8 mouse cellular contexts compared by ENCODE assay signal in the genomic region with DNA sequence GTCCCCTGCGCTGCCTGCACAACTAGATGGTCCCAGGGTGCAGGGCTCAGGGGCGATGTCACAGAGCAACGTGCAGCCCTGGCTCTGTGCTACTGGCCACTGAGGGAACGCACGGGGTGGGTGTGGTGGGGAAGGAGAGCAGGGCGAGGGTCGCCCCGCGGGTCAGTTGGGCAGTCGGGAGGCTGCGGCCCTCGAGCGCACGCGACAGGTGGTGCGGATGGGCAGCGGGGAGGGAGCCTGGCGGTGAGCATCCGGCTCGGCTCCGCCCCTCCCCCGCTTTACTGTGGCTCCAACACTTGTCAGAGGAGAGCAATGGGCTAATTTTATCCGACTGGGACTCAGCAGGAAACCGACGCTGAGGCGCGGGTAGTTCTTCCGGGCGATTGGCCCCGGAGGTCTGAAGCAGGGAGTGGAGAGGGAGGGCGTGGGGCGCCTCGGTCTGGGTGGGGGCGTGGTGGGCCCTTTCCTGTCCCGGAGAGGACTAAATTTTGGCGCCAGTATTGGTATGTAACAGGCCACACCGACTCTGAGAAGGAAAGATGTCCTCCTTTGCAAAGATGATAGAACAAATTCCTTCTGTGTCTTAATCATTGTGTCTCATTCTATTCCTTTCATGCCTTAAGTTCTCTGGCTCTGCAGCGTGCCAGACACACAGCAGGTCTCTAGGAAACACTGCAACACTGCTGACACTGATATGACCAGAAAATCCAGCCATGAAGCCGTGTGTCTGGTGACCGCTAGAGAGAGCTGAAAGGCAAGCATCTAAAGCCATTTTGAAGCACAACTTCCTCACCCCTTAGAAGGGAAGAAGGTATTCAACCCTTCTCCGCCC.
DNase-seq lines count a peak whose midpoint lies in the region; ATAC-seq and TF ChIP-seq lines count a peak whose summit lies in the region.

No protein-coding gene starts in this region.

- TF ChIP-seq CTCF in midbrain, postnatal 0 days (IDR thresholded peaks at IDR 0.05): peak; percentile 67

- H3K36me3 ChIP-seq in heart, embryonic 13.5 days: no peaks in the 10 kb centered on the region
- no peaks in the 10 kb centered on the region for H3K36me3 ChIP-seq in kidney, embryonic 16.5 days (ENCODE audit: insufficient read depth, low read length)
- H3K36me3 ChIP-seq in midbrain, postnatal 0 days (ENCODE audit: insufficient read depth, low read length): no peaks in the 10 kb centered on the region
- no peaks in the 10 kb centered on the region for H3K36me3 ChIP-seq in stomach, embryonic 16.5 days (ENCODE audit: control insufficient read depth, insufficient read depth, low read length)

- peak; percentile 58; the same call in 1 of the 2 replicates for ATAC-seq in heart, embryonic 13.5 days (ENCODE audit: extremely low read depth, insufficient number of reproducible peaks, low FRiP score, low TSS enrichment)
- ATAC-seq in kidney, embryonic 16.5 days (ENCODE audit: low FRiP score, low TSS enrichment): peak; percentile 81
- peak; percentile 82 for ATAC-seq in midbrain, postnatal 0 days (ENCODE audit: low FRiP score)
- peak; percentile 70 for ATAC-seq in stomach, embryonic 16.5 days (ENCODE audit: insufficient read depth, low FRiP score)

- H3K27me3 ChIP-seq in heart, embryonic 13.5 days (replicated peaks): peaks cover 95% of the 10 kb centered on the region
- H3K27me3 ChIP-seq in kidney, embryonic 16.5 days (ENCODE audit: insufficient read depth, low read length): peaks cover 72% of the 10 kb centered on the region
- H3K27me3 ChIP-seq in midbrain, postnatal 0 days (ENCODE audit: insufficient read depth, low read length): peaks cover 43% of the 10 kb centered on the region; the same call in 1 of the 2 replicates
- peaks cover 33% of the 10 kb centered on the region; the same call in 1 of the 2 replicates for H3K27me3 ChIP-seq in stomach, embryonic 16.5 days (ENCODE audit: control insufficient read depth, insufficient read depth, low read length)

- H3K4me1 ChIP-seq in heart, embryonic 13.5 days: peaks cover 9% of the 10 kb centered on the region
- H3K4me1 ChIP-seq in kidney, embryonic 16.5 days (ENCODE audit: insufficient read depth, low read length): no peaks in the 10 kb centered on the region
- no peaks in the 10 kb centered on the region for H3K4me1 ChIP-seq in midbrain, postnatal 0 days (ENCODE audit: insufficient read depth, low read length)
- no peaks in the 10 kb centered on the region for H3K4me1 ChIP-seq in stomach, embryonic 16.5 days (ENCODE audit: control insufficient read depth, insufficient read depth, low read length)

- peak; percentile 13 to 42 for DNase-seq in CD8-positive naive resting alpha-beta T cell, adult 2 months (ENCODE audit: low read depth in 2 of 2, low spot score in 2 of 2)
- DNase-seq in brain, adult 2 months (ENCODE audit: low read depth, low spot score): peak; percentile 84
- DNase-seq in fibroblast of lung, adult 2 months (ENCODE audit: low read depth): peak; percentile 54
- peak; percentile 59 for DNase-seq in liver
- DNase-seq in midbrain, postnatal 0 days (ENCODE audit: low spot score): peak; percentile 84

- peak overlapping the region; percentile 73 for H3K9ac ChIP-seq in heart, embryonic 13.5 days
- H3K9ac ChIP-seq in kidney, embryonic 16.5 days (replicated peaks; ENCODE audit: low read length): peak overlapping the region; percentile 59
- peak overlapping the region; percentile 46 for H3K9ac ChIP-seq in midbrain, postnatal 0 days (replicated peaks; ENCODE audit: low read length, poor library complexity, severe bottlenecking)
- peak overlapping the region; percentile 70 for H3K9ac ChIP-seq in stomach, embryonic 16.5 days (ENCODE audit: low read length)

- peak overlapping the region; percentile 52 for H3K4me3 ChIP-seq in heart, embryonic 13.5 days
- peak overlapping the region; percentile 49 for H3K4me3 ChIP-seq in kidney, embryonic 16.5 days (ENCODE audit: low read length)
- peak overlapping the region; percentile 41 for H3K4me3 ChIP-seq in midbrain, postnatal 0 days (ENCODE audit: low read depth, low read length)
- H3K4me3 ChIP-seq in stomach, embryonic 16.5 days (replicated peaks; ENCODE audit: low read length): peak overlapping the region; percentile 50

- under 1% methylated on average over 36 of the region's 41 CpGs for WGBS in heart, embryonic 13.5 days
- WGBS in kidney, embryonic 16.5 days: 2% methylated on average over 38 of the region's 41 CpGs
- WGBS in midbrain, postnatal 0 days: 3% methylated on average over 25 of the region's 41 CpGs
- WGBS in stomach, embryonic 16.5 days: 2% methylated on average over 29 of the region's 41 CpGs

- H3K27ac ChIP-seq in heart, embryonic 13.5 days (replicated peaks): peak overlapping the region; percentile 81
- no peak overlapping the region for H3K27ac ChIP-seq in kidney, embryonic 16.5 days (ENCODE audit: low read length)
- H3K27ac ChIP-seq in midbrain, postnatal 0 days (ENCODE audit: low read depth, low read length): peak overlapping the region; percentile 74
- H3K27ac ChIP-seq in stomach, embryonic 16.5 days (ENCODE audit: low read length): peak overlapping the region; percentile 18; the same call in 1 of the 2 replicates

- H3K9me3 ChIP-seq in heart, embryonic 13.5 days: no peaks in the 10 kb centered on the region
- peaks cover 6% of the 10 kb centered on the region; the same call in 1 of the 2 replicates for H3K9me3 ChIP-seq in kidney, embryonic 16.5 days (ENCODE audit: low read length)
- H3K9me3 ChIP-seq in midbrain, postnatal 0 days (ENCODE audit: low read length): no peaks in the 10 kb centered on the region
- no peaks in the 10 kb centered on the region for H3K9me3 ChIP-seq in stomach, embryonic 16.5 days (replicated peaks; ENCODE audit: control insufficient read depth, low read length)

- H3K4me2 ChIP-seq in heart, embryonic 13.5 days: peak overlapping the region; percentile 77
- H3K4me2 ChIP-seq in kidney, embryonic 16.5 days (replicated peaks; ENCODE audit: low read depth, low read length): peak overlapping the region; percentile 75
- H3K4me2 ChIP-seq in midbrain, postnatal 0 days (ENCODE audit: low read depth, low read length, poor library complexity, severe bottlenecking): peak overlapping the region; percentile 72
- H3K4me2 ChIP-seq in stomach, embryonic 16.5 days (ENCODE audit: low read depth, low read length): peak overlapping the region; percentile 85

Comparison
In these comparisons a context has a peak if more than half of its experiments do, and no peak if none do; other contexts are left out.
1. DNase-seq: peak in every context shown above with its lines; median percentile 84 in brain, adult 2 months; 84 in midbrain, postnatal 0 days; 59 in liver; 54 in fibroblast of lung, adult 2 months; 28 in CD8-positive naive resting alpha-beta T cell, adult 2 months.